Mouse (Mus musculus): ENCODE measurements around the gene Smr2. TPM values are rescaled to one million over a fixed set of nuclear protein-coding genes. Genes with fewer than 3 reads are reported as not detected.
"Not testable (repeated sequence)": the region's sequence is repeated elsewhere in the genome, so short reads cannot be mapped to it uniquely, and the experiment has no call there.

Gene Smr2
- not detected in 2 replicates for total RNA-seq (2014; rRNA removed)
- not detected in 2 replicates for polyA plus RNA-seq (2015; fragmentation: Nextera tagmentation; extraction: Ambion mirVana)

GRCm38 (mm10) chr5:88086256-88086655 lies at the start of gene Smr2:
Gene Smr2, plus strand, starts transcription at chr5:88086556.
- not testable (repeated sequence) for H3K4me2 ChIP-seq (ENCODE audit: low read depth, low read length); H3K4me1 ChIP-seq (ENCODE audit: insufficient read depth, low read length); H3K27ac ChIP-seq; H3K27me3 ChIP-seq (ENCODE audit: insufficient read depth, low read length); ATAC-seq; DNase-seq (ENCODE audit: low spot score); H3K4me3 ChIP-seq (ENCODE audit: low read length); H3K9ac ChIP-seq (replicated peaks; ENCODE audit: low read length); H3K9me3 ChIP-seq (ENCODE audit: low read length); H3K36me3 ChIP-seq (ENCODE audit: insufficient read depth, low read length)

- Histone ChIP-seq H3K36me3 (ENCODE audit: insufficient read depth, low read length) (no peaks in the 10 kb centered on the region), H3K4me3 (ENCODE audit: low read length) (no peak within 1 kb of the TSS), H3K27me3 (ENCODE audit: insufficient read depth, low read length) (no peaks in the 10 kb centered on the region), H3K4me2 (ENCODE audit: low read depth, low read length) (no peak within 1 kb of the TSS), H3K27ac (no peak within 1 kb of the TSS), H3K9ac (replicated peaks; ENCODE audit: low read length) (no peak within 1 kb of the TSS), H3K9me3 (ENCODE audit: low read length) (no peaks in the 10 kb centered on the region), H3K4me1 (ENCODE audit: insufficient read depth, low read length) (no peaks in the 10 kb centered on the region)
- WGBS: 84% methylated on average over 1 of the region's 1 CpGs
- ATAC-seq (no peak), DNase-seq (ENCODE audit: low spot score) (no peak)
- no peak for TF ChIP-seq CTCF (IDR thresholded peaks at IDR 0.05; ENCODE audit: low read depth)
Measured at GRCm38 (mm10) chr5:88111430-88111829, 25.1 kb downstream of the Smr2 start, which contains the start of gene Gm11116. Gene Gm11116, minus strand, starts transcription at chr5:88111530.

GRCm38 (mm10) chr5:88153999-88154398 lies 67.6 kb downstream of the Smr2 start, which contains the start of gene Gm11115:
Gene Gm11115, minus strand, starts transcription at chr5:88154099.
- Histone ChIP-seq H3K27ac (no peak within 1 kb of the TSS), H3K4me3 (ENCODE audit: low read length) (no peak within 1 kb of the TSS), H3K4me2 (ENCODE audit: low read depth, low read length) (no peak within 1 kb of the TSS), H3K36me3 (ENCODE audit: insufficient read depth, low read length) (no peaks in the 10 kb centered on the region), H3K27me3 (ENCODE audit: insufficient read depth, low read length) (no peaks in the 10 kb centered on the region), H3K4me1 (ENCODE audit: insufficient read depth, low read length) (no peaks in the 10 kb centered on the region), H3K9me3 (ENCODE audit: low read length) (no peaks in the 10 kb centered on the region), H3K9ac (replicated peaks; ENCODE audit: low read length) (no peak within 1 kb of the TSS)
- no peak for TF ChIP-seq CTCF (IDR thresholded peaks at IDR 0.05; ENCODE audit: low read depth)
- DNase-seq (ENCODE audit: low spot score) (no peak), ATAC-seq (no peak)

Other genes starting within 250 kb of the Smr2 start
- gene Odam, start 201.5 kb upstream of the Smr2 start, total RNA-seq (2014; rRNA removed): not detected in 2 replicates
- gene Odam, start 201.5 kb upstream of the Smr2 start, polyA plus RNA-seq (2015; fragmentation: Nextera tagmentation; extraction: Ambion mirVana): not detected in 2 replicates
- gene Csn3, start 161.0 kb upstream of the Smr2 start, total RNA-seq (2014; rRNA removed): not detected in 2 replicates
- gene Csn3, start 161.0 kb upstream of the Smr2 start, polyA plus RNA-seq (2015; fragmentation: Nextera tagmentation; extraction: Ambion mirVana): 0.20 TPM in 1 of 2 replicates, not detected in the other
- not detected in 2 replicates for gene 2310003L06Rik, start 117.1 kb upstream of the Smr2 start, total RNA-seq (2014; rRNA removed)
- gene 2310003L06Rik, start 117.1 kb upstream of the Smr2 start, polyA plus RNA-seq (2015; fragmentation: Nextera tagmentation; extraction: Ambion mirVana): not detected in 2 replicates
- gene Gm28434, start 117.0 kb upstream of the Smr2 start, total RNA-seq (2014; rRNA removed): not detected in 2 replicates
- gene Gm28434, start 117.0 kb upstream of the Smr2 start, polyA plus RNA-seq (2015; fragmentation: Nextera tagmentation; extraction: Ambion mirVana): 0.33 TPM in 1 of 2 replicates, not detected in the other
- gene Cabs1, start 107.1 kb upstream of the Smr2 start, total RNA-seq (2014; rRNA removed): not detected in 2 replicates
- gene Cabs1, start 107.1 kb upstream of the Smr2 start, polyA plus RNA-seq (2015; fragmentation: Nextera tagmentation; extraction: Ambion mirVana): not detected in 2 replicates
- gene Smr3a, start 84.0 kb upstream of the Smr2 start, total RNA-seq (2014; rRNA removed): not detected in 2 replicates
- gene Smr3a, start 84.0 kb upstream of the Smr2 start, polyA plus RNA-seq (2015; fragmentation: Nextera tagmentation; extraction: Ambion mirVana): 0.50 TPM in 1 of 2 replicates, not detected in the other
- not detected in 2 replicates for gene Gm11116, start 25.0 kb downstream of the Smr2 start, total RNA-seq (2014; rRNA removed)
- not detected in 2 replicates for gene Gm11116, start 25.0 kb downstream of the Smr2 start, polyA plus RNA-seq (2015; fragmentation: Nextera tagmentation; extraction: Ambion mirVana)
- gene Gm11115, start 67.5 kb downstream of the Smr2 start, total RNA-seq (2014; rRNA removed): not detected in 2 replicates
- not detected in 2 replicates for gene Gm11115, start 67.5 kb downstream of the Smr2 start, polyA plus RNA-seq (2015; fragmentation: Nextera tagmentation; extraction: Ambion mirVana)
- gene Gm7714, start 182.4 kb downstream of the Smr2 start, total RNA-seq (2014; rRNA removed): not detected in 2 replicates
- not detected in 2 replicates for gene Gm7714, start 182.4 kb downstream of the Smr2 start, polyA plus RNA-seq (2015; fragmentation: Nextera tagmentation; extraction: Ambion mirVana)
- gene Prol1, start 230.8 kb downstream of the Smr2 start, total RNA-seq (2014; rRNA removed): not detected in 2 replicates
- not detected in 2 replicates for gene Prol1, start 230.8 kb downstream of the Smr2 start, polyA plus RNA-seq (2015; fragmentation: Nextera tagmentation; extraction: Ambion mirVana)

Measured in hindbrain, postnatal 0 days (tissue).